Mouse (Mus musculus) naive thymus-derived CD4-positive, alpha-beta T cell, adult 5 months (primary cell): ENCODE measurements around the gene AC129217.1. TPM values are rescaled to one million over a fixed set of nuclear protein-coding genes. Genes with fewer than 3 reads are reported as not detected.

ENCODE experiments used
- polyA plus RNA-seq: library from polyadenylated mRNA; unstranded; fragments of 100-300 nt; shearing (Covaris generic); gene quantifications from one replicate; pipeline ENCODE4 v1.2.1, GENCODE M21; 2017

The AC129217.1 gene
- polyA plus RNA-seq, result not detected

GRCm38 (mm10) chr19:8829660-8830059 lies at the start of gene AC129217.1:
AC129217.1 (plus strand) TSS chr19:8829773.

GRCm38 (mm10) chr19:8786008-8786781 lies 43.4 kb upstream of the AC129217.1 start, which contains the start of gene Taf6l:
Taf6l (minus strand) TSS chr19:8786417.

DNA sequence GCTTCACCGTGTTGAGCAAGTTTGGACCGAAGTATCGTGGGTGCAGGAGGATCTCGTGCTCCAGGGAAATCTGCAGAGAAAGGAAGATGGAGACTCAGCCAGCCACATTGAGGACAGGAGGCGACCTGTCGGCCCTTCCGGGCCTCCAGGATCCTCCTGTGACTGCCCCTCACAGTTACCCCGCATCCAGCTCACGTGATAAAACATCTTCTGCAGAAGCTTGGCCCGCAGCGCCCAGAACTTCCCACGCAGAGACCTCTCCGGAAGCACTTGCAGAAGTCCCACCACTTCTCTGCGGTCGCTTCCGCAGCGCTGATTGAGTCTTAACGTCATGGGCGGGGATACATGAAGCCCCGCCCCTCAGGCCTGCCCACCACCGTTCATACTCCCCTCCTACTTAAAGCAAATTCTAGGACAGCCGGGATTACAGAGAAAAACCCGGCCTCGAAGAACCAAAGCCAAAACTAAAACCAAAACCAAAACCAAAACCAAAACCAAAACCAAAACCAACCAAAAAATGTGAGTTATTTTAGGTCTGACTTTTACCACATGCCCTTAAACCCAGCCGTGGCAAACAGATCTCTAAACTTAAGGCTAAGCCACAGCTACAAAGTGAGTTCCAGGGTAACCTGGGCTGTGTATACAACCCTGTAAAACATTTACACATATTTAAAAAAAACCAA lies 31.2 kb upstream of the AC129217.1 start, which contains the start of gene Polr2g:
Gene Polr2g, minus strand, starts transcription at position 314 of the 683 bp plus-strand sequence.

GRCm38 (mm10) chr19:8802130-8802821 lies 27.3 kb upstream of the AC129217.1 start, which contains the start of gene Zbtb3:
Zbtb3 (plus strand) TSS chr19:8802555.

GRCm38 (mm10) chr19:8818801-8819595 lies 10.6 kb upstream of the AC129217.1 start, which contains the start of gene Ttc9c:
Ttc9c (minus strand) TSS chr19:8819333.

GRCm38 (mm10) chr19:8819596-8820423 lies 9.8 kb upstream of the AC129217.1 start, which contains the start of gene Hnrnpul2:
Hnrnpul2 (plus strand) TSS chr19:8820010.

GRCm38 (mm10) chr19:8837251-8837791 lies 7.7 kb downstream of the AC129217.1 start, which contains the start of gene Bscl2:
Bscl2 (plus strand) TSS chr19:8837467.

DNA sequence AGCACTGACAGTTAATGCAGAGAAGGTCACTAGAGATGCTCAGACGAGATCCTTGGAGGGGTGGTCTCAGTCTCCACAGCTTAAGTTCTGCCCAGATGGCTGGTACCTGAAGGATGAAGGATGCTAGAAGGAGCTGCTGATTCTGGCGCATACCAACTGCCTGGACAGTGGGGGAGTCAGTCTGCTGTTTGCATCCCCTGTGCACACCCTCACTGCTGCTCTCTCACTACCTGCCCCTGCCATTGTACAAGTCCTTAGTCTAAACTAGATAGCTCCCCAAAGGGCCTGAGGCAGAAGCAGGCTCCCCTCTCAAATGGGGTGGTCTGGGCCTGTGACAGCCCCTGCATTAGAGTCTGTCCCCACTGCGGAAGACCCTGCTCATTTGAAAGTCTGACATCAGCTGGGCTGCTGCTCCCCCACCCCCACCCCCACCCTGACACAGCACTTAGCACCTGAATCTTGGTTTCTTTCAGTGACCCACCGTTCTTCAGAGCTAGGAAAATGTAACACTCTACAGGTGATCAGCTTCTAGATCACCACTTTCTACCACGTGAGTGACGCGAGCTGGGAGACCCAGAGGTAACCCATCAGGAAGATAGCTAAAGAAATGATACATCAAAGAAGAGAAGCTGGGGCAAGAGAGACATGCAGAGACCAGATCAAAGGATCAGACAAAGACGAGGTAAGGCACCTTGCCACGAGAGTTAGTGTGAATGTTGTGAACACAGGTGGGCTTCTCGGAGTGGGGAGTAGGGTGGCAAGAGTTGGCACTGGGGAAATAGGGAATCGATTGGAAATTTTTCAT lies 9.7 kb downstream of the AC129217.1 start, which contains the start of gene Gng3:
Gene Gng3, minus strand, starts transcription at position 92 of the 805 bp plus-strand sequence.

DNA sequence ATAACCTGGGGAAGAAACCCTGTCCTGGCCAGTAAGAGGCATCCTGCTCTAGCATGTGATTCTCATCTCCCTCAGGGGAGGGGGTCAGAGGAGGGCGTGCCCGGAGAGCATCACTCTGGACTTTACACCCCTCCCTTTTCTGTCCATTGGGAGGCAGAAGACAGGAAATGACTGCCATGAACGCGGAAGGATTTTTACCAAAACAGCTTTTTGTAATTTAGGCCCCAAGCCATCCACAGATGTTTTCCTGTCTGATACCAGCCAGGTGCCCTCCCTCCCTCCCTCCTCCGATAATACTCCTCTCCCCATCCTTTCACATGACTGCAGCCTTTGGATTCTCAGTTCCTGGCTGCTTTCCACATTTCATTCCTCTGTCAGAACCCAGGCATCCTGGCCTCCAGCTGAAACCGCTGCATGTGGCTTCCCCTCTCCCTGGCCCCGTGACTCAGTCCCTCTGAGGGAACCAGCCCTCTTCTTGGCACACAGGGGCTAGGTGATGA lies 20.9 kb downstream of the AC129217.1 start, which contains the start of gene Lrrn4cl:
Gene Lrrn4cl, plus strand, starts transcription at position 367 of the 500 bp plus-strand sequence.

DNA sequence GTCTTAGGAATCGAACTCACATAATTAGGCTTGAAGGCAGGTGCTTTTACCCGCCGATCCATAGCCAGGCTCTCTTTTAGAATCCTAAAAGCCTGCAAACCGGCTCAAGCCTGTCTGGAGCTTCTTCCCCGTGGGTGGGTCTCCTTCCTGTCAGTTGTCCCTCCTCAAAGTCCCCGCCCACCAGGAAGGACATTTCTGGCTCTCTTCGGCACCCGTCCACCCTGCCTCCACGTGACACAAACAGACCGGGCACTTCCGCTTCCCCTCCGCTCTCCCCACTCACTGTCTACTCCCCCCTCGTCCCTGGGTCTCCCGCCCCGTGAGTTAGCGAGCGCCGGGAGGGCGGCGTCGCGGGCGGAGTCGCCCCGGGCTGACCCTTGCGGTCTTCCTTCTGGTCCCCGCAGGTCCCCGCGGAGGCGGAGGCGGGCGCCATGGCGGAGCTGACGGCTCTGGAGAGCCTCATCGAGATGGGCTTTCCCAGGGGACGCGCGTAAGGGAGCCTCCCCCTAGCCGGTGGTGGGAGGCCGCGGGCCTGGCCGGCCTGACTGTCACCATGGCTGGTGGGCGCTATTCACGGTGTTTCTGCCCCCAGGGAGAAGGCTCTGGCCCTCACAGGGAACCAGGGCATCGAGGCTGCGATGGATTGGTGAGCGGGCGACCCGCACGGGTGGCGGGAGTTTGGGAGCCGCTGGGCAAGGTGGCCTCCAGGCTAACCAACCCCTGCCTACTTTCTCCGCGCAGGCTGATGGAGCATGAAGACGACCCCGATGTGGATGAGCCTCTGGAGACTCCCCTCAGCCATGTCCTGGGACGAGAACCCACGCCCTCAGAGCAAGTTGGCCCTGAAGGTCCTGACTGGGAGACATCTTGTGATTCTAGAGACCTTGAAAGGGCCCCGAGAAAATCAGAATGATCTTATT lies 42.0 kb downstream of the AC129217.1 start, which contains the start of gene Ubxn1:
Gene Ubxn1, plus strand, starts transcription at position 230 of the 920 bp plus-strand sequence.

DNA sequence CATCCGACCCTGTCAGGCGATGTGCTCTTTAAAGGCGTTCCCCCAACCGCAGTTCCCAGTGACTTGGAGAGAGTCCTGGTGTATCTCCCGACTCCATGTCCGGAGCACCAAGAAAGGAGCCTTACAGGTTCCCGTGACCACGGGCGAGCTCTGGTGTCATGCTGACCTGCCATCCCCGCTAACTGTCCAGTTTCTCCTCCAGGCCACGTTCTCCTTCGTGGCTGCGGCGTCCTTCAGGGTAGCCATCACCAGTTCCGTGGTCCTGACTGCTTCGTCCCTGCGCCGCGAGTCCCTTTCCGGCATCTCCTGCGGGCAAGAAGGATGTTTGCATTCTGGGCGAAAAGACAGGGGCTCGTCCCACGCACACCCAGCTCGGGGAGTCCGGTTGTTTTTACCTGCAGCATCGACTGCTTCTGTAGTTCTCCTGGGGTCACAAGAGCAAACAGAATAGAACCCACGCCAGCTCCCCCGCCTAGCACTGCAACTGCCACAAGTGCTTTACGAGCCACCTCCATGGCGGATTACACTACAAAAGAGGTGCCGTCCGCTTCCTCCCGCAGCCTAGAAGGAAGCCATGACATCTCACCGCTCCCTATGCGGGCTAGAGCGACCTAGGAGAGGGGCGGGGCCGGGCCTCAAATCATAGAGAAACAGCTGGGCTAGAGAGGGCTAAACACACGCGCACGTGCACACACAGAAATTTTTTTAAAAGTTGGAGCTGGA lies 50.9 kb downstream of the AC129217.1 start, which contains the start of gene Uqcc3:
Gene Uqcc3, minus strand, starts transcription at position 613 of the 723 bp plus-strand sequence.

GRCm38 (mm10) chr19:8883616-8884015 lies 54.0 kb downstream of the AC129217.1 start, which contains the start of the genes Lbhd1 and Gm49403:
Lbhd1 (plus strand) TSS chr19:8883732.
Gm49403 (plus strand) TSS chr19:8883930.

GRCm38 (mm10) chr19:8888511-8889385 lies 59.2 kb downstream of the AC129217.1 start, which contains the start of the genes 1810009A15Rik and Gm49416:
1810009A15Rik (plus strand) TSS chr19:8888853.
Gm49416 (plus strand) TSS chr19:8888926.

